Mouse (Mus musculus) thymus, postnatal 4 days (tissue): ENCODE results near the gene Idua.

Experiments used
- DNase-seq: peaks from one replicate; pipeline ENCODE4 v3.0.0; 2021

Gene Idua

GRCm38 (mm10) chr5:108691152-108691551 is 31.0 kb downstream of the Idua start:
- DNase-seq: no peak

GRCm38 (mm10) chr5:108692271-108692670 is 32.1 kb downstream of the Idua start, which contains the start of gene Fgfrl1:
Gene Fgfrl1 (plus strand): TSS chr5:108692382.
- peak; percentile 84 for DNase-seq

- peak; percentile 92 for DNase-seq
Measured at GRCm38 (mm10) chr5:108693872-108694288, 33.7 kb downstream of the Idua start.

GRCm38 (mm10) chr5:108694352-108695261 is 34.5 kb downstream of the Idua start:
- DNase-seq: peak; percentile 60

- DNase-seq: no peak
Measured at GRCm38 (mm10) chr5:108695861-108696260, 35.7 kb downstream of the Idua start.

- DNase-seq: no peak
Measured at GRCm38 (mm10) chr5:108696542-108696941, 36.4 kb downstream of the Idua start.

GRCm38 (mm10) chr5:108697341-108697753 is 37.2 kb downstream of the Idua start:
- DNase-seq: no peak

- DNase-seq: no peak
Measured at GRCm38 (mm10) chr5:108700346-108700745, 40.2 kb downstream of the Idua start.

- no peak for DNase-seq
Measured at GRCm38 (mm10) chr5:108701341-108702021, 41.4 kb downstream of the Idua start.

- no peak for DNase-seq
Measured at GRCm38 (mm10) chr5:108703754-108704626, 43.9 kb downstream of the Idua start.

- no peak for DNase-seq
Measured at GRCm38 (mm10) chr5:108707758-108708157, 47.6 kb downstream of the Idua start.

GRCm38 (mm10) chr5:108708419-108708818 is 48.3 kb downstream of the Idua start:
- no peak for DNase-seq

GRCm38 (mm10) chr5:108708981-108709731 is 49.0 kb downstream of the Idua start:
- no peak for DNase-seq

- no peak for DNase-seq
Measured at GRCm38 (mm10) chr5:108711968-108712367, 51.8 kb downstream of the Idua start.

GRCm38 (mm10) chr5:108713096-108713495 is 53.0 kb downstream of the Idua start:
- DNase-seq: no peak

- DNase-seq: no peak
Measured at GRCm38 (mm10) chr5:108713691-108714090, 53.6 kb downstream of the Idua start.

- no peak for DNase-seq
Measured at GRCm38 (mm10) chr5:108714149-108714548, 54.0 kb downstream of the Idua start.

- DNase-seq: no peak
Measured at GRCm38 (mm10) chr5:108715974-108716373, 55.8 kb downstream of the Idua start.

GRCm38 (mm10) chr5:108718051-108718450 is 57.9 kb downstream of the Idua start:
- DNase-seq: no peak

- no peak for DNase-seq
Measured at GRCm38 (mm10) chr5:108719761-108720160, 59.6 kb downstream of the Idua start.

- DNase-seq: no peak
Measured at GRCm38 (mm10) chr5:108724006-108724405, 63.9 kb downstream of the Idua start.
